Mouse (Mus musculus): ENCODE measurements at regions not wholly inside any gene's neighbourhood (a gene's known extent, or its start where the extent isn't known, plus 50 kb on each side); places are given as distances from the start of the nearest gene placed in this dataset.
A peak's percentile ranks its signal among the peaks of the same experiment; 100 is the strongest.

DNA sequence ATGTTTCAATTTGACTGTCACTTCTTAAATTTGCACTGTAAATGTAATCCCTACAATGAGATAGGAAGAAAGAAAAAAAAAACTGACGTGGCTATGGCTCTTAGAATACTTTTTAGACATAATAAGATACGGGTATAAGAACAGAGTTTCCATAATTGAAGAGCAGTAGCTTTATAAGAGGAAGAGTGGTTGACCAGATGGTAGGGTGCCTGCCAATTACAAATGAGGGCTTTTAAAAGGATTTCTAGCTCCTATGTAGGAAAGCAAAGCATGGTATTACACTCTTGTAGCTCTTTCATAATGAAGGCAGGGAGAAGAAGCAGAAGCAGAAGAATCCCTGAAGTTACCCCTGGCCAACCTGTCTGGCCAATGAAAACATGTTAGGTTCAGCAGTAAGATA is 239.7 kb upstream of the Car10 start:
- DNase-seq (ENCODE audit: low read depth) = no peak

DNA sequence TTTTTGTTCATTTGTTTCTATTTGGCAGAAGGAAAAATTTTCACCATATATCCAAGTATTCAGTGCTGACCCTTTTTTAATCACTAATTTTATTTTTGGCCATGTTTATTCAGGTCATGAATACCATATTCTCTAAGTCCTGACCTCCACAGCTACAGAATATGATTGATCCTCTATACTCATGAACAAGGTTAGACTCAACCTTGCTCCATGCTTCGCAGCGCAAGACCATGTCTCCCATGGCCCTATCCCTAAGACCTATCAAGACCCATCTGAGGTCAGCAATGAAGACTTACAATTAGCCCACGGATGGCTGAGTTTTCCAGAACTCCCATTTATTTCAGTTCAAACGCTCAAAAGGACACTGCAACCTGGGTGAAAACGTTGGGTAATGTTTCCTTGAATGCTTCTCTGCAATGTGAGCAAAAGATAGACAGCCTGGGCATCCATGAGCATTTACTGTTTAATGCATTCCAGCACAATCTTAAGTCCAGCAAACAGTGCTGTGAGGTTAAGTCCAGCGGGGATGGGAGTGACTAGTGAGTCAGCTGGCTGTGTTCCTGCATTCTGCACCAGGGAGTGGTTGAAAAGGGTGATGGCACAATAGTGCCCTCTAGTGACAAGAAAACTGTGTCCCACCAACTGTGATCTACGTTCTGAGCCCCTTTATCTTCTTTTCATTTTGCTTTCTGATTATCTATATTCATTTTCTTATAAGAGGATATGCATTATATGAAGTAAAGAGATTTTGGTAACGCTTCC is 208.0 kb upstream of the Car10 start:
- peak; percentile 5 for DNase-seq (ENCODE audit: low read depth)

DNA sequence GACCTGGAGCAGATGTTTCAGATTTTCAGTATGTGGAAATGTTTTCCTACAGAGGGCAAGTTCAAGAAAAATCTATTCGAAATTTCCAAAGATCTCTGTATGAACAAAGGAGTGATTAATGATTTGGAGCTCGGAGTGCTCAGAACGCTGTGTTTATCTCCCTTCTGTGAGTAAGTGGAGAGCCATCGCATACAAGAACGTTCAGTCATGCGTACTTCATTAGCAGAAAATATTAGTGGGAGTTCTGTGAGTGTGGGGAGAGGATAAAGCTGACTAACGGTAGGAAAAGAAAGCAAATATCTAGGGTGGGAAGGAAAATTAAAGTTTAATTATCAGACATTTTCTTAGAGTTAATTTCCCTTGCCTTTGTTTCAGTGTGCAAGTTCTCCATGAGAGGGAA is 198.5 kb upstream of the Car10 start:
- no peak for DNase-seq (ENCODE audit: low read depth)
